Mouse (Mus musculus) erythroblast, embryonic 14.5 days (primary cell): Measurements from ENCODE around the gene Pigv. TPM values are rescaled to one million over a fixed set of nuclear protein-coding genes. Genes with fewer than 3 reads are reported as not detected.
"Not testable (repeated sequence)": the region's sequence is repeated elsewhere in the genome, so short reads cannot be mapped to it uniquely, and the experiment has no call there.

ENCODE experiments used
- H3K27me3 ChIP-seq: 2 replicates; pipeline ENCODE4 v1.6.1; 2012; ENCODE audit warnings: inconsistent platforms; ENCODE audit not compliant: control insufficient read depth
- H3K36me3 ChIP-seq: 2 replicates; pipeline ENCODE4 v1.6.1; 2012; ENCODE audit warnings: mild to moderate bottlenecking, inconsistent platforms; ENCODE audit not compliant: control insufficient read depth
- H3K4me1 ChIP-seq: 2 replicates; pipeline ENCODE4 v1.6.1; 2012; ENCODE audit warnings: inconsistent platforms; ENCODE audit not compliant: control insufficient read depth
- H3K4me3 ChIP-seq: replicated peaks from 2 replicates; pipeline ENCODE3; 2012; ENCODE audit warnings: moderate library complexity, mild to moderate bottlenecking, inconsistent platforms
- H3K9me3 ChIP-seq: 2 replicates; pipeline ENCODE4 v1.6.1; 2012; ENCODE audit warnings: low read length, inconsistent platforms, mixed read lengths; ENCODE audit not compliant: control insufficient read depth
- GATA1 ChIP-seq: IDR thresholded peaks from 2 replicates; pipeline ENCODE4 v1.6.1; 2012; ENCODE audit warnings: low read length, inconsistent platforms, mixed read lengths
- TAL1 ChIP-seq: IDR thresholded peaks from 3 replicates; pipeline ENCODE4 v1.6.1; 2012; ENCODE audit warnings: low read length, inconsistent platforms, mixed read lengths
- polyA plus RNA-seq: library from polyadenylated mRNA; stranded (reverse); fragments of >175 nt; gene quantifications from 2 replicates; pipeline ENCODE4 v1.2.3, GENCODE M21; 2012

The Pigv gene
- polyA plus RNA-seq, 1 experiment = 1.6 TPM

DNA sequence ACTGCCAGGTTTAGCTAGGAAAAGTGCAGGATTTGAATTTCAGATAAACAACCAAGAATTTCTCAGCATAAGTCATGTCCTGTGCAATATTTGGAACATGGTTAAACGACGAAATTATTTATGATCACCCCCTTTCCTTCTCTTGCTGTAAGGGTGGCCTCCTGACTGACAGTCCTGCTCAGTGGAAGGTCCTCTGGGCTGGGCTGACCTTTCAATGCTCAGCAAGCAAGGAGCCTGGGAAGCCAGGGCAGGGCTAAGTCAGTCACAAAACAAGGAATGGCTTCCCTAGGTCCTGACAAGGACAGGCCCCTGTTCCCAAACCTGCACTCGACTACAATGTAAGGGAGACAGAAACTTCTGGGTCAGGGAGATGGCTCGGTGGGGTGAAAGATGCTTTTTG, 20.5 kb downstream of the Pigv start:
- H3K9me3 ChIP-seq = no peaks in the 10 kb centered on the region

GRCm38 (mm10) chr4:133651445-133651844, 21.0 kb downstream of the Pigv start:
- TF ChIP-seq TAL1 (no peak), GATA1 (no peak)
- Histone ChIP-seq H3K4me3 (no peak overlapping the region), H3K9me3 (no peaks in the 10 kb centered on the region), H3K27me3 (no peaks in the 10 kb centered on the region), H3K36me3 (no peaks in the 10 kb centered on the region), H3K4me1 (peaks cover 3% of the 10 kb centered on the region)

More for the DNA sequence above, 20.5 kb downstream of the Pigv start:
- TF ChIP-seq TAL1 (no peak), GATA1 (no peak)
- H3K27me3 ChIP-seq = no peaks in the 10 kb centered on the region
- H3K36me3 ChIP-seq = no peaks in the 10 kb centered on the region
- peaks cover 3% of the 10 kb centered on the region for H3K4me1 ChIP-seq
- no peak overlapping the region for H3K4me3 ChIP-seq

GRCm38 (mm10) chr4:133649989-133650699, 22.3 kb downstream of the Pigv start, which contains the start of gene Zdhhc18:
Gene Zdhhc18, minus strand, starts transcription at chr4:133650154.
- H3K4me1 ChIP-seq = peaks cover 3% of the 10 kb centered on the region
- no peaks in the 10 kb centered on the region for H3K36me3 ChIP-seq
- no peak for TF ChIP-seq GATA1
- H3K9me3 ChIP-seq = peaks cover 6% of the 10 kb centered on the region
- H3K27me3 ChIP-seq = no peaks in the 10 kb centered on the region
- peak within 1 kb of the TSS; percentile 41 for H3K4me3 ChIP-seq

DNA sequence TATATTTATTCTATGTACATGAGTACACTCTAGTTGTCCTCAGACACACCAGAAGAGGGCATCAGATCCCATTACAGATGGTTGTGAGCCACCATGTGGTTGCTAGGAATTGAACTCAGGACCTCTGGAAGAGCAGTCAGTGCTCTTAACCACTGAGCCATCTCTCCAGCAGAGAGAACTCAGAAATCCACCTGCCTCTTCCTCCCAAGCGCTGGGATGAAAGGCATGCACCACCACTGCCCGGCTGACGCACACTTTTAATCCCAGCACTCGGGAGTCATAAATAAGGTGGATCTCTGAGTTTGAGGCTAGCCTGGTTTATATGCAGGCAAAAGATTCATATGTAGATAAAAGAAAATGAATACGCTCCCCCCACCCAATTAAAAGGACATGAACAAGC, 23.0 kb downstream of the Pigv start:
- not testable (repeated sequence) for H3K4me1 ChIP-seq, H3K36me3 ChIP-seq, H3K27me3 ChIP-seq, H3K4me3 ChIP-seq, H3K9me3 ChIP-seq

DNA sequence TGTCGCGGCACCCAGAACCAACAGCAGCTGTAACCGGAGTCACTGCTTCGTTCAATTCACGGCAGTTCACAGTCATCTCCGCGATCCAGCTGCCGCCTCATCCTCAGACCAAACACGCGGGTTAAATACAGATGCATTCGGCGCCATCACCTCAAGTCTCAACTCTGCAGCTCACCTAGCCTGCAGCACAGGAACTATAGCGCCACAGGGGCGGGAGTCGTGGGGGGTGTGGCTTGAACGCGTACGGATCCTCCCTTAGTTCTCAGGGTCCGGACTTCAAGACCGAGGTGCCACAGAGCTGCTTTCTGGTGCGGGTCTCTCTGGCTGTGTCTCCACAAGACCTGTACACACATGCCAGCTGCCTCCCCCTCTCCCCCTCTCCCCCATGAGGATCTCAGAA, 26.8 kb downstream of the Pigv start:
- peaks cover 3% of the 10 kb centered on the region for H3K4me1 ChIP-seq
- no peaks in the 10 kb centered on the region for H3K36me3 ChIP-seq
- H3K4me3 ChIP-seq = no peak overlapping the region
- TF ChIP-seq TAL1 = no peak
- TF ChIP-seq GATA1 = no peak
- no peaks in the 10 kb centered on the region for H3K27me3 ChIP-seq
- H3K9me3 ChIP-seq = peaks cover 8% of the 10 kb centered on the region

DNA sequence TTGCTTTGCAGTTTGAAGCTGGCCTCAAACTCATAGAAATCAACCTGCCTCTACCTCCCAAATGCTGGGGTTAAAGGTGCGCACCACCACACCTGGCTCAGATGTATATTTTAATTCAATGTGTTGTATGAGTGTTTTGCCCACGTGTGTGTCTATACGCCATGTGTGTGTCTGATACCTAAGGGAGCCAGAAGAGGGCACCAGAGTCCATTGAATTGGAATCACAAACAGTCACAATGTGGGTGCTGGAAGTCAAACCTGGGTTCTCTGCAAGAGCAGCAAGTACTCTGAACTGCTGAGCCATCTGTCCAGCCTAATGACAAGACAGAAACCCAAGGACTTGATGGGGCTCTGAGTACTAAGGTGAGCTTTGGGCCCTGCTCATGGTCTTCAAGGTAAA, 27.3 kb downstream of the Pigv start:
- Histone ChIP-seq H3K36me3 (no peaks in the 10 kb centered on the region), H3K4me1 (peaks cover 3% of the 10 kb centered on the region), H3K4me3 (no peak overlapping the region), H3K27me3 (no peaks in the 10 kb centered on the region), H3K9me3 (peaks cover 8% of the 10 kb centered on the region)
- no peak for TF ChIP-seq TAL1
- no peak for TF ChIP-seq GATA1

GRCm38 (mm10) chr4:133634043-133634410, 38.4 kb downstream of the Pigv start:
- no peaks in the 10 kb centered on the region for H3K36me3 ChIP-seq
- peaks cover 24% of the 10 kb centered on the region for H3K4me1 ChIP-seq
- TF ChIP-seq GATA1 (no peak), TAL1 (no peak)
- H3K4me3 ChIP-seq = peak overlapping the region; percentile 67
- no peaks in the 10 kb centered on the region for H3K9me3 ChIP-seq
- H3K27me3 ChIP-seq = peaks cover 9% of the 10 kb centered on the region

DNA sequence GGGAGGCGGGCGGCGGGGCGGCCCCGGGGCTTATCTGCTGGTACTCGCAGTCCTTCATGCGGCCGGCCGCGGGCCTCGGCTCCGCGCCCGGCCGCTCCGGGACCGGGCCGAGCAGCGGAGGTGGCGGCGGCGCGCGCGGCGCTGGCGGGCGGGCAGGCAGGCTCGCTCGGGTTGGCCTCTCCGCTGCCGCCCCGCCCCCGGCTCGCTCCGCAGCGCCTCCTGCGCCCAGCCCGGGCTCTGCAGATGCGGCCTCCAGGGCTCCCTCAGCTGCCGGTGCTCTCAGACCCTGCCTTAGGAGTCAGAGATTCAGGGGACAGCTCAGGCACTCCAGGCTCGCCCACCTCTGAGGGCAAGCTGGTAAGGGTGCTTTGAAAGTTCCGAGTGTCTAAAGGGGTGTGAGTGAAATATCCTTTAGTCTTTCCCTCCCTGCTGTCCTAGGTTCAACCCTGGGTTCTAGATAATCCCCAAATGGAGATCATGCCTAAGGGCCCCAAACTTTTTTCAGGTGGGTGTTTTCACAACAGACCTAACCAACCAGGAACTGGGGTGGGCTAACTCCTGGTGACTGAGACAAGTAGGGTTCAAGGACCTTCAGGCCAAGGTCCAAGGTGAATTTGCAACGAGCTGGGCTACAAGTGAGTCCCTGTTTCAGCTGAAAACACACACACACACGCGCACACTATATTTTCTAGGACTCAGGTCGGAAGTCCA, 39.0 kb downstream of the Pigv start:
- no peaks in the 10 kb centered on the region for H3K9me3 ChIP-seq
- H3K36me3 ChIP-seq = no peaks in the 10 kb centered on the region
- H3K27me3 ChIP-seq = peaks cover 9% of the 10 kb centered on the region
- peak overlapping the region; percentile 67 for H3K4me3 ChIP-seq
- TF ChIP-seq GATA1 (no peak), TAL1 (no peak)
- peaks cover 24% of the 10 kb centered on the region for H3K4me1 ChIP-seq

DNA sequence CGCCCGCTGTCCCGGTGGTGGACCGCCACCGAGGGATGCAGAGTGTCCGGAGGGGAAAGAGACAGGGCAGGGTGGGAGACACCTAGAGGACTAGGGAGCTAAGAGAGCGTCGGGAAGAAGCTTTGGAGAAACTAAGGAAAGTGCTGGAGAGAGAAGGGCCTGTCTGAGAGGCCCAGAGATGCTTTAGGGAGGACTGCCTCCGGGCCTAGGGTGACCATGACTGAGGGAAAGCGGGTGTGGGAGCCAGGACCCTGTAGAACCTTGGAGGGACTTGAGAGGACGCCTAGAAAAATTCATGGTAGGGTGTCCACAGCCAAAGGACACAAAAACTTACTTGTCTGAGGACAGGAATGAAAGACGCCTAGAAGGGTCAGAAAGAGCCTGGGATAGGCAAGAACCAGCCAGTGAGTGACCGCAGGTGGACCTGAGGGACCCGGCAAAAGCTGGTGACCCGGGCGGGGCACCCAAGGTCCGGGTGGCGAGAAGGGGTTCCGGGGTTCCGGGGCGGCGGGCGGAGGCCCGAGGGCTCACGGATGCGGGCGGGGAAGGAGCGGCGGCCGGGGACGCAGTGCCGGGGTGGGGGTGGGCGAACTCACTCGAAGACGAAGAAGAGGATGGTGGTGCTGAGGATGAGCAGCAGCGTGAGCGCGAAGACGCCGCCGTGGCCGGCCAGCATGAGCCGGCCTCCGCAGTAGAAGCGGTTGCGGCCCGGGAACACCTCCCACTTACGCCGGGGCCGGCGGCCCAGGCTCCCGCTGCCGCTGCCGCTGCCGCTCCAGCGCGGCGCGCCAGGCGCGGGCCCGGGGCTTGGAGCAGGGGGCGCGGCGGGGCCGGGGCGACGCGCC, 39.7 kb downstream of the Pigv start:
- Histone ChIP-seq H3K27me3 (peaks cover 9% of the 10 kb centered on the region), H3K9me3 (no peaks in the 10 kb centered on the region), H3K4me3 (peak overlapping the region; percentile 67), H3K36me3 (no peaks in the 10 kb centered on the region), H3K4me1 (peaks cover 24% of the 10 kb centered on the region)
- TF ChIP-seq GATA1 (no peak), TAL1 (no peak)
